Mouse (Mus musculus) cerebellum, adult 2 months (tissue): ENCODE data around the gene Mat2b.

ENCODE experiments used
- CTCF ChIP-seq: fragments of 200-500 bp; IDR thresholded peaks from 2 replicates; pipeline ENCODE4 v1.5.1; 2011; ENCODE audit warnings: low read depth, mild to moderate bottlenecking, control low read depth, low read length, moderate library complexity, borderline replicate concordance; ENCODE audit not compliant: insufficient read depth
- POLR2A ChIP-seq: fragments of 200-500 bp; IDR thresholded peaks from 2 replicates; pipeline ENCODE4 v1.6.1; 2011; ENCODE audit warnings: low read length, control low read depth, borderline replicate concordance; ENCODE audit not compliant: insufficient read depth

GRCm38 (mm10) chr11:40683295-40683694 lies 11.7 kb downstream of the Mat2b start:
- TF ChIP-seq CTCF (no peak), POLR2A (no peak)
